Mouse (Mus musculus) right cerebral cortex, postnatal 10 days (tissue): ENCODE data around the gene Fam160a1.

Experiments
- DNase-seq, 2 experiments: peaks; one replicate each; pipeline ENCODE4 v3.0.0; 2021; ENCODE audit warnings: low spot score in 2 of 2

The Fam160a1 gene

GRCm38 (mm10) chr3:85748863-85749262 is 68.2 kb downstream of the Fam160a1 start:
- no peak for DNase-seq

GRCm38 (mm10) chr3:85746116-85746515 is 71.0 kb downstream of the Fam160a1 start:
- no peak for DNase-seq

GRCm38 (mm10) chr3:85741767-85742166 is 75.3 kb downstream of the Fam160a1 start:
- DNase-seq = no peak

GRCm38 (mm10) chr3:85738591-85738990 is 78.5 kb downstream of the Fam160a1 start:
- no peak for DNase-seq

- no peak for DNase-seq
Measured at GRCm38 (mm10) chr3:85733939-85734729, 83.0 kb downstream of the Fam160a1 start.

- DNase-seq = no peak
Measured at GRCm38 (mm10) chr3:85727171-85727570, 89.9 kb downstream of the Fam160a1 start.

- no peak for DNase-seq
Measured at GRCm38 (mm10) chr3:85725971-85726370, 91.1 kb downstream of the Fam160a1 start.

- no peak for DNase-seq
Measured at GRCm38 (mm10) chr3:85725110-85725509, 92.0 kb downstream of the Fam160a1 start.

GRCm38 (mm10) chr3:85722581-85722980 is 94.5 kb downstream of the Fam160a1 start:
- no peak for DNase-seq

GRCm38 (mm10) chr3:85715764-85716297 is 101.3 kb downstream of the Fam160a1 start:
- no peak for DNase-seq

GRCm38 (mm10) chr3:85713936-85714709 is 103.0 kb downstream of the Fam160a1 start:
- DNase-seq = no peak

- DNase-seq = no peak
Measured at GRCm38 (mm10) chr3:85710695-85711094, 106.4 kb downstream of the Fam160a1 start.

GRCm38 (mm10) chr3:85707421-85707820 is 109.7 kb downstream of the Fam160a1 start:
- DNase-seq = peak in 1 of 2 experiments; percentile 44

- DNase-seq = no peak
Measured at GRCm38 (mm10) chr3:85703141-85703882, 113.8 kb downstream of the Fam160a1 start.

GRCm38 (mm10) chr3:85698496-85698895 is 118.6 kb downstream of the Fam160a1 start:
- DNase-seq = no peak

- no peak for DNase-seq
Measured at GRCm38 (mm10) chr3:85695056-85695455, 122.0 kb downstream of the Fam160a1 start.

GRCm38 (mm10) chr3:85693013-85693412 is 124.1 kb downstream of the Fam160a1 start:
- no peak for DNase-seq

GRCm38 (mm10) chr3:85691134-85691533 is 126.0 kb downstream of the Fam160a1 start:
- DNase-seq = no peak

GRCm38 (mm10) chr3:85688341-85688740 is 128.8 kb downstream of the Fam160a1 start:
- DNase-seq = no peak

GRCm38 (mm10) chr3:85685271-85685670 is 131.8 kb downstream of the Fam160a1 start:
- DNase-seq = no peak

GRCm38 (mm10) chr3:85683618-85684017 is 133.5 kb downstream of the Fam160a1 start:
- DNase-seq = no peak

- no peak for DNase-seq
Measured at GRCm38 (mm10) chr3:85681136-85681535, 136.0 kb downstream of the Fam160a1 start.
